Mouse (Mus musculus): ENCODE data around the gene Nmnat2.

Nmnat2 gene

GRCm38 (mm10) chr1:152954821-152955523, at the start of gene Nmnat2:
TSS of gene Nmnat2 (plus strand) at chr1:152954993.
- peak; percentile 84 for DNase-seq

GRCm38 (mm10) chr1:152913483-152914460, 41.0 kb upstream of the Nmnat2 start:
- no peak for DNase-seq

- DNase-seq: no peak
Measured at GRCm38 (mm10) chr1:152915766-152916165, 39.0 kb upstream of the Nmnat2 start.

DNA sequence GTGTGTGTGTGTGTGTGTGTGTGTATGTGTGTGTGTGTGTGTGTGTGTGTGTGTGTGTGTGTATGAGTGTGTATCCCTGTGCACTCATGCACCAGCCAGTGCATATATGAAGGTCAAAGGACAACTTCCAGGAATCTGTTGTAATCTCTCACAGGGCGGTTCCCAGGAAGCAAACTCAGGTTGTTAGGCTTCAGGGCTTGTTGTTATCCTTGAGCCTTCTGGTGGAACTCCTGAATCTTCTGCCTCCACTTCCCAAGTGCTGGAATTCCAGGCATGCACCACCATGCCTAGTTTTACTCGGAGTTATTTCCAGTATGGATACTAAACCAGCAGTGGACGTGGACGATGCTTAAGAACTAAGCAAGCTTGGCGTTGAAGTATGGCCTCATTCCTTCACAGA, 37.9 kb upstream of the Nmnat2 start:
- no peak for DNase-seq

DNA sequence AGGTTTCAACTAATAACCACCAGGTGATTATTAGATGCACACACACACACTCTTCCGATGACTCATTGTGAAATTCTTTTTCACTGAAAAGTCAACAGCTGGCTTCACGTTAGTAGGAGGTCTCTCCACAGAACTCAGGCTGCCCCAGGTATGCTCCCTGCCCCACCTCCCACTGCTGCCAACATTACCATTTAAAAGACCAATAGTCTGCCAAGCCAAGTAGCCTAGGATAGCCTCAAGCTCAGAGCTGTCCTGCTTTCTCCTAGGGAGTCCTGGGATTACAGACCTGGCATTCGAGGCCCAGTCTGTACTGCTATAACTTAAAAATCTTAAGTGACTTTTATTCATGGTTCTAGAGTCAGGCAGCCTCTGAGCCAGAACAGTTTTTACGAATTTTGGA, 37.2 kb upstream of the Nmnat2 start:
- DNase-seq: no peak

DNA sequence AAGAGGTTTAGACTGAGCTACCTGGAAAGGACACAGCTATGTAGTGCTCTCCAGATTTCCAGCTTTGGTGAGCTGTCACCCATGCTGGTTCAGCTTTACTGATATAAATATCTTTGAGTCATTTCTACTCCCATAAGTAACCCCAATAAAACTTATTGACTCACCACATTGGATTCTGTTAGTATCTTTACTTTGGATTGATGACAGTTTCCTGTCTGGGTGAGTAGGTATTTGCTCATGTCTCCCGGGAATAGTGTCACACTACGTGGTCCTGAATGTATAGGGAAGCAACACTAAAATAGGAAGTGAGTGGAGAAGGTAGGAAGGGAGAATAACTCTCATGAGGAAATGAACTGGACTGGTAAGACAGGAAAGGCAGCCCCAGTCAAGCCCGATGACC, 33.0 kb upstream of the Nmnat2 start:
- DNase-seq: no peak

GRCm38 (mm10) chr1:152933962-152934361, 20.8 kb upstream of the Nmnat2 start:
- DNase-seq: no peak

GRCm38 (mm10) chr1:152935476-152935875, 19.3 kb upstream of the Nmnat2 start:
- no peak for DNase-seq

DNA sequence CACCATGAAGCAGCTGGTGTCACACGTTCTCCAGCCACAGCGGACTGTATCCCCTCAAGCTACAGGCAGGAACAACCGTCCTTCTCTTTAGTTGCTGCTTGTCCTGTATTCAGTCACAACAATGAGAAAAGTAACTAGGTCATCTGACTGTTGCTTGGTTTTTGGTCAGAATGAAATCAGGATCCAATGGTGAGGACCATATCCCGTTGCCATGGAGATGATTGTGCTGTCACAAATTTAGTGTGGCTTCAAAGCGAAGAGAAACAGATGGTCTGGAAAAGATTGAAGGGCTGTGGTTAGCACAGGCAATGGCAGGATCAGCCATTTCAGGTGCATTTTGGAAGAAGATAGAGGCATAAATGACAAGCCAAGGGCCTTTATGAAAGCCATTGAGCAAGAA, 18.4 kb upstream of the Nmnat2 start:
- no peak for DNase-seq

DNA sequence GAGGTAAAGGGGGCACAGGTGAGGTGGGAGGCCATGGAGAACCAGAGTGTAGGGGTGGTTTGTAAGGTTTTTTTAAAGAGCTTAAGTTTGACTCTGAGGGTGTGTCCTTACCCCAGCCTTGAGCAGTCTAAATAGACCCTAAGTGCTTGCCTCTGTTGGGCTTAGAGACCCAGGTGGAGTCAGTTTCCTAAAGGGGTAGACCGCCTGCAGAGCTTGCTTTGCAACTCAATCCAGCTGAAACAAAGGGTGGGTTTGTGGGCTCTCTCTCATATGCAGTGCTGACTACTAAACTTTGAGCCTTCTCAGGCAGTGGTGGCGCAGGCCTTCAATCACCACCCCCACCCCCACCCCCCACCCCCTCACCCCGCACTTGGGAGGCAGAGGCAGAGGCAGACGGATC, 11.8 kb upstream of the Nmnat2 start:
- DNase-seq: no peak

DNA sequence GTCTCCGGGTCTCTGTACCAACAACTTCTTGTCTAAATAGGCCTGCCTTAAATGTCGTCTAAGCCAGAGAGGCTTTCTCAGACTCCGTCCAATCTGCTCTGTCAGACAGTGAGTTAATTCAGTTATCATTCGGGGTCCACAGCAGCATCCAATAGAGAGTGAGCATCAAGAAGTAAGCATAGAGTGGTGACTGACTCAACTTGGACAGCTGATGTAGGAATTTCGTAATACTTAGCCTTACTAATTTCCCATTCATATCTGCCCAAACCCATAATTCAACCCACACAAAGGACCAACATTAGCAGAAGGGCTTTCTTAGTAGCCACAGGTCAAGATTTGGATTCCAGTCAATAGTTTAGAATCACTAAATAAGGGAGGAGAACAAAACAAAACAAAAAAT, 626 bp upstream of the Nmnat2 start:
- DNase-seq: no peak

DNA sequence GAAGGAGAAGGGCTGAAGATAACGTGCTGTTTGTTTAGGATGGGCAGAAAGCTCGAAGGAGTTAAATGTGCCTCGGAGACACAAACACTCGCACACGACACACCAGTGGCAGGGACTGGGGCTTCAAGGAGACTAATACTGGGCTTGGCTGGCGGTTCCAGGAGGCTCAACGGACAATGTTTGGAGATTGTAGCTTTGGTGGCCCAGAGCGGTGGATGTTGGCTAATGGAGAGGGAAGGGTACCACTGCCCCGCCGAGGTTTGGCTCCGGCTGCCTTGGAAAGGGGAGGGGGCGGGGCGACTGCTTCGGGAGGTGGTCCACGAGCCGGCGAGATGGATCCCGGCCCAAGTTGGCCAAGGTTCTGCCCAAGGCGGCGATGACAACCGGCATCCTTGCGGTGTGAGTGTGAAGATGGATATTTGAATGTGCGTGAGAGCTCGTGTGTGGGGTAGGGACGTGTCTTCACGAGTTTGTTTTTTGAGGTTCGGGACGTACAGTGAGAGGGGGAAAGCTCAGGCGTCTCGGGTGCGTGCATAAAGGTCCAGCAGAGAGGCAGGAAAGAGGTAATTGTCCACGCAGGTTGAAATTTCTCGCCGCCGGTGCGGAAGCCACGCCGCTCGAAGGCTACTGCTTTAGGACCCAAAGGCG, 895 bp downstream of the Nmnat2 start:
- DNase-seq: peak; percentile 20

GRCm38 (mm10) chr1:152956221-152956620, 1.4 kb downstream of the Nmnat2 start:
- DNase-seq: peak; percentile 41

- no peak for DNase-seq
Measured at GRCm38 (mm10) chr1:152964344-152964743, 9.6 kb downstream of the Nmnat2 start.

DNA sequence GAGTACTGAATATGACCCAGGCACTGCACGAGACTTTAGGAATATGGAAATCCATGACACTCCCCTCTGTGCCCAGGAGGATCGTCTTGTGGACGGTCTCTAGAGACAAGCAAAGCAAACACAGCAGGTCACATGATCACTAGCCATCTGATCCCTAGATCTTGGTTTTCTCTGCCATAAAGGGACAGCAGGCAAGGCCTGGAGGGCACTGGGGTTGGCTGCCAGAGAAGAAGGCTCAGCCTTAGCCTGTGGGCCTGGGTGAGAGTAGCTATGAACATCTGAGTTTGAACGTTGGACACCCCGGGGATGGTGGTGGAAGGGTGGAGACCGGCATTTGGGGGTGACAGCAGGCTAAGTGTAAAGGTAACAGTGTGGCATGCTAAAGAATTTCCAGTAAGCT, 11.4 kb downstream of the Nmnat2 start:
- no peak for DNase-seq

DNA sequence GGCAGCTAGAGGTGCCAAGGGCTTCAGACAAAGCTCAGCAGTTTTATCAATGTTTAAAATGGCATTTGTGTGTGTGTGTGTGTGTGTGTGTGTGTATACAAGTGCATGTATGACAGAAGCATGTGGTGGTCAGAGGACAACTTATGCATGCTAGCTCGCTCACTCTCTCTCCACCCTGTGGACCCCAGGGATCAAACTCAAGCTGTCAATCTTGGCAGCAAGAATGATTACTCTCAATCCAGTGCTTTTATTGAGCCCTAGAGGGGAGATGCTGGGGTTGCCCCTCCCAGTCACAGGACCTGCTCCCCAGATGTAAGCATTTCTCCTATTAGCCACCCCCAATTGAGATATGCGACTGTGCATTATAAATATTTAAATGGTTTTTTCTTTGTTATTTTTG, 11.9 kb downstream of the Nmnat2 start:
- no peak for DNase-seq

- peak; percentile 56 for DNase-seq
Measured at GRCm38 (mm10) chr1:152969081-152969480, 14.3 kb downstream of the Nmnat2 start.

- no peak for DNase-seq
Measured at GRCm38 (mm10) chr1:152972957-152973356, 18.2 kb downstream of the Nmnat2 start.

- no peak for DNase-seq
Measured at GRCm38 (mm10) chr1:152973421-152973820, 18.6 kb downstream of the Nmnat2 start.

GRCm38 (mm10) chr1:152973861-152974260, 19.1 kb downstream of the Nmnat2 start:
- no peak for DNase-seq

GRCm38 (mm10) chr1:152975144-152975543, 20.4 kb downstream of the Nmnat2 start:
- no peak for DNase-seq

GRCm38 (mm10) chr1:152978700-152979099, 23.9 kb downstream of the Nmnat2 start:
- DNase-seq: no peak

GRCm38 (mm10) chr1:152983416-152983815, 28.6 kb downstream of the Nmnat2 start:
- DNase-seq: peak; percentile 72
